Mouse (Mus musculus): Measurements from ENCODE around the gene Rftn2.

DNA sequence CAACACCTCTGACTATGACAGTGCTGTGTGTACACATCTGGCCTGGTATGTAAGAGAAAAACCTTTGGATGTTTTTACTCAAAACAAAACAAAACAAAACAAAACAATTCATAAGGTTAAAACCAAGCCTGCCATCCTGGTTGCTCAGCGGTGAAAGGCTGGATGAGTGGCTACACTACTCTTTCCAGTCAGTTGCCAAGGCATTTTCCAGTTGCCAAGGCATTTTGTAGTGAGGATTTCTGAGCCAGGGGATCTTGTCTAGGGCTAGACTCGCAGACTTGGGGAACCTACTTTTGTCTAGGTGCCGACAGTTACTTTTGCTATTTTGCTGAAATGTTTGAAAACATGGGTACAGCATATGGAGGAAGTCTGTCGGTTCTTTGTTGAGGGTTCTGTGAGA, 31.6 kb downstream of the Rftn2 start:
- TF ChIP-seq CTCF (IDR thresholded peaks at IDR 0.05; ENCODE audit: control insufficient read depth, insufficient read depth, insufficient replicate concordance, low read depth, low read length) (no peak), POLR2A (IDR thresholded peaks at IDR 0.05; ENCODE audit: control insufficient read depth, low read depth, low read length) (no peak)
